Mouse (Mus musculus): ENCODE data around the gene Tmem132d. TPM values are rescaled to one million over a fixed set of nuclear protein-coding genes. Genes with fewer than 3 reads are reported as not detected.

Gene Tmem132d
- polyA plus RNA-seq, 1 experiment from 2014 or later, result 3.2 TPM

- Histone ChIP-seq H3K4me2 (no peak overlapping the region), H3K4me1 (peaks cover 11% of the 10 kb centered on the region; the same call in 1 of the 2 replicates), H3K4me3 (no peak overlapping the region), H3K36me3 (replicated peaks) (no peaks in the 10 kb centered on the region), H3K9me3 (no peaks in the 10 kb centered on the region), H3K27ac (no peak overlapping the region), H3K27me3 (replicated peaks) (peaks cover 42% of the 10 kb centered on the region), H3K9ac (no peak overlapping the region)
- 56% methylated on average over 16 of the region's 16 CpGs for WGBS
- ATAC-seq (replicated peaks), result no peak
These were observed 5.2 kb upstream of the Tmem132d start for GRCm38 (mm10) chr5:128438078-128438477.

GRCm38 (mm10) chr5:128436909-128437308 is 4.0 kb upstream of the Tmem132d start:
- 14% methylated on average over 9 of the region's 9 CpGs for WGBS

GRCm38 (mm10) chr5:128435683-128436082 is 2.8 kb upstream of the Tmem132d start:
- Histone ChIP-seq H3K27me3 (replicated peaks) (peaks cover 43% of the 10 kb centered on the region), H3K27ac (no peak overlapping the region), H3K4me3 (no peak overlapping the region), H3K9ac (no peak overlapping the region), H3K9me3 (no peaks in the 10 kb centered on the region), H3K4me1 (peaks cover 19% of the 10 kb centered on the region), H3K36me3 (replicated peaks) (no peaks in the 10 kb centered on the region), H3K4me2 (no peak overlapping the region)
- no peak for ATAC-seq (replicated peaks)
- WGBS, result 55% methylated on average over 5 of the region's 5 CpGs

More at GRCm38 (mm10) chr5:128436909-128437308, 4.0 kb upstream of the Tmem132d start:
- Histone ChIP-seq H3K27ac (no peak overlapping the region), H3K9me3 (no peaks in the 10 kb centered on the region), H3K36me3 (replicated peaks) (no peaks in the 10 kb centered on the region), H3K27me3 (replicated peaks) (peaks cover 43% of the 10 kb centered on the region), H3K4me3 (no peak overlapping the region), H3K4me2 (no peak overlapping the region), H3K9ac (no peak overlapping the region), H3K4me1 (peaks cover 19% of the 10 kb centered on the region)
- ATAC-seq (replicated peaks), result no peak

- WGBS, result 22% methylated on average over 9 of the region's 9 CpGs
- H3K27ac ChIP-seq, result no peak overlapping the region
- ATAC-seq (replicated peaks), result no peak
- no peaks in the 10 kb centered on the region for H3K9me3 ChIP-seq
- peaks cover 19% of the 10 kb centered on the region for H3K4me1 ChIP-seq
- H3K36me3 ChIP-seq (replicated peaks), result no peaks in the 10 kb centered on the region
- no peak overlapping the region for H3K4me2 ChIP-seq
- H3K4me3 ChIP-seq, result no peak overlapping the region
- peaks cover 52% of the 10 kb centered on the region for H3K27me3 ChIP-seq (replicated peaks)
- H3K9ac ChIP-seq, result no peak overlapping the region
These were observed 909 bp upstream of the Tmem132d start for GRCm38 (mm10) chr5:128433786-128434185.

- Histone ChIP-seq H3K4me1 (peaks cover 14% of the 10 kb centered on the region), H3K4me3 (peak overlapping the region; percentile 53), H3K9ac (peak overlapping the region; percentile 55), H3K27ac (no peak overlapping the region), H3K4me2 (peak overlapping the region; percentile 96), H3K27me3 (replicated peaks) (peaks cover 48% of the 10 kb centered on the region), H3K36me3 (replicated peaks) (no peaks in the 10 kb centered on the region), H3K9me3 (no peaks in the 10 kb centered on the region)
- no peak for ATAC-seq (replicated peaks)
- 1% methylated on average over 37 of the region's 37 CpGs for WGBS
These were observed 455 bp downstream of the Tmem132d start for GRCm38 (mm10) chr5:128432422-128432821.

GRCm38 (mm10) chr5:128424636-128425035 is 8.2 kb downstream of the Tmem132d start:
- WGBS, result 82% methylated on average over 4 of the region's 4 CpGs
- Histone ChIP-seq H3K4me1 (no peaks in the 10 kb centered on the region), H3K27ac (no peak overlapping the region), H3K9ac (no peak overlapping the region), H3K27me3 (replicated peaks) (peaks cover 3% of the 10 kb centered on the region; the same call in 1 of the 2 replicates), H3K4me2 (no peak overlapping the region), H3K4me3 (no peak overlapping the region), H3K9me3 (no peaks in the 10 kb centered on the region), H3K36me3 (replicated peaks) (no peaks in the 10 kb centered on the region)
- ATAC-seq (replicated peaks), result no peak

GRCm38 (mm10) chr5:128424213-128424612 is 8.7 kb downstream of the Tmem132d start:
- Histone ChIP-seq H3K36me3 (replicated peaks) (no peaks in the 10 kb centered on the region), H3K4me3 (no peak overlapping the region), H3K27me3 (replicated peaks) (peaks cover 3% of the 10 kb centered on the region; the same call in 1 of the 2 replicates), H3K27ac (no peak overlapping the region), H3K4me2 (no peak overlapping the region), H3K4me1 (no peaks in the 10 kb centered on the region), H3K9ac (no peak overlapping the region), H3K9me3 (no peaks in the 10 kb centered on the region)
- ATAC-seq (replicated peaks), result no peak
- WGBS, result 86% methylated on average over 2 of the region's 2 CpGs

GRCm38 (mm10) chr5:128422090-128422489 is 10.8 kb downstream of the Tmem132d start:
- Histone ChIP-seq H3K4me3 (no peak overlapping the region), H3K27me3 (replicated peaks) (no peaks in the 10 kb centered on the region), H3K9me3 (no peaks in the 10 kb centered on the region), H3K4me1 (peaks cover 6% of the 10 kb centered on the region; the same call in 1 of the 2 replicates), H3K36me3 (replicated peaks) (no peaks in the 10 kb centered on the region), H3K4me2 (no peak overlapping the region), H3K27ac (no peak overlapping the region), H3K9ac (no peak overlapping the region)
- no peak for ATAC-seq (replicated peaks)
- 97% methylated on average over 2 of the region's 2 CpGs for WGBS

- Histone ChIP-seq H3K27ac (no peak overlapping the region), H3K9ac (no peak overlapping the region), H3K4me3 (no peak overlapping the region), H3K36me3 (replicated peaks) (no peaks in the 10 kb centered on the region), H3K9me3 (no peaks in the 10 kb centered on the region), H3K27me3 (replicated peaks) (no peaks in the 10 kb centered on the region), H3K4me1 (peaks cover 6% of the 10 kb centered on the region; the same call in 1 of the 2 replicates), H3K4me2 (peak overlapping the region; percentile 29)
- WGBS, result 30% methylated on average over 11 of the region's 11 CpGs
- no peak for ATAC-seq (replicated peaks)
These were observed 14.6 kb downstream of the Tmem132d start for GRCm38 (mm10) chr5:128418149-128418710.

GRCm38 (mm10) chr5:128414056-128414455 is 18.8 kb downstream of the Tmem132d start:
- Histone ChIP-seq H3K27ac (no peak overlapping the region), H3K9ac (no peak overlapping the region), H3K9me3 (no peaks in the 10 kb centered on the region), H3K27me3 (replicated peaks) (no peaks in the 10 kb centered on the region), H3K36me3 (replicated peaks) (no peaks in the 10 kb centered on the region), H3K4me3 (no peak overlapping the region), H3K4me2 (no peak overlapping the region), H3K4me1 (peaks cover 6% of the 10 kb centered on the region; the same call in 1 of the 2 replicates)
- 54% methylated on average over 8 of the region's 8 CpGs for WGBS
- no peak for ATAC-seq (replicated peaks)

- no peak overlapping the region for H3K4me3 ChIP-seq
- H3K36me3 ChIP-seq (replicated peaks), result no peaks in the 10 kb centered on the region
- no peaks in the 10 kb centered on the region for H3K4me1 ChIP-seq
- H3K27ac ChIP-seq, result no peak overlapping the region
- no peak overlapping the region for H3K9ac ChIP-seq
- ATAC-seq (replicated peaks), result no peak
- H3K27me3 ChIP-seq (replicated peaks), result no peaks in the 10 kb centered on the region
- H3K4me2 ChIP-seq, result no peak overlapping the region
- no peaks in the 10 kb centered on the region for H3K9me3 ChIP-seq
- WGBS, result 79% methylated on average over 6 of the region's 6 CpGs
These were observed 20.6 kb downstream of the Tmem132d start for GRCm38 (mm10) chr5:128412306-128412705.

GRCm38 (mm10) chr5:128407546-128407945 is 25.3 kb downstream of the Tmem132d start:
- 77% methylated on average over 9 of the region's 9 CpGs for WGBS
- no peak for ATAC-seq (replicated peaks)
- no peak overlapping the region for H3K4me2 ChIP-seq
- no peaks in the 10 kb centered on the region for H3K36me3 ChIP-seq (replicated peaks)
- H3K9me3 ChIP-seq, result no peaks in the 10 kb centered on the region
- H3K9ac ChIP-seq, result no peak overlapping the region
- no peaks in the 10 kb centered on the region for H3K27me3 ChIP-seq (replicated peaks)
- no peak overlapping the region for H3K27ac ChIP-seq
- no peak overlapping the region for H3K4me3 ChIP-seq
- no peaks in the 10 kb centered on the region for H3K4me1 ChIP-seq

- no peak overlapping the region for H3K9ac ChIP-seq
- no peaks in the 10 kb centered on the region for H3K4me1 ChIP-seq
- 87% methylated on average over 8 of the region's 8 CpGs for WGBS
- ATAC-seq (replicated peaks), result no peak
- H3K27me3 ChIP-seq (replicated peaks), result no peaks in the 10 kb centered on the region
- no peak overlapping the region for H3K27ac ChIP-seq
- no peaks in the 10 kb centered on the region for H3K36me3 ChIP-seq (replicated peaks)
- no peak overlapping the region for H3K4me3 ChIP-seq
- no peak overlapping the region for H3K4me2 ChIP-seq
- H3K9me3 ChIP-seq, result no peaks in the 10 kb centered on the region
These were observed 27.8 kb downstream of the Tmem132d start for GRCm38 (mm10) chr5:128405071-128405470.
